Mouse (Mus musculus): ENCODE results near the gene Armt1. TPM values are rescaled to one million over a fixed set of nuclear protein-coding genes. Genes with fewer than 3 reads are reported as not detected.

Armt1 gene
- polyA plus RNA-seq, 1 experiment = 80.4 TPM

GRCm38 (mm10) chr10:4480929-4481328 lies 48.7 kb downstream of the Armt1 start:
- H3K27me3 ChIP-seq (ENCODE audit: control insufficient read depth, insufficient read depth, low read length, poor library complexity, severe bottlenecking) = no peaks in the 10 kb centered on the region
- H3K4me1 ChIP-seq (ENCODE audit: control insufficient read depth, insufficient read depth, low read length) = peaks cover 1% of the 10 kb centered on the region
- no peaks in the 10 kb centered on the region for H3K9me3 ChIP-seq (replicated peaks; ENCODE audit: control insufficient read depth, insufficient read depth, low read length, poor library complexity, severe bottlenecking)
- H3K9ac ChIP-seq (ENCODE audit: low read depth, poor library complexity, severe bottlenecking) = no peak overlapping the region
- no peaks in the 10 kb centered on the region for H3K36me3 ChIP-seq (ENCODE audit: control insufficient read depth, insufficient read depth, low read length, poor library complexity, severe bottlenecking)
- TF ChIP-seq EP300 (IDR thresholded peaks at IDR 0.05; ENCODE audit: insufficient read depth, low read depth, low read length) (no peak), CTCF (IDR thresholded peaks at IDR 0.05; ENCODE audit: low read depth, low read length) (no peak), POLR2A (IDR thresholded peaks at IDR 0.05; ENCODE audit: insufficient read depth, low read length) (no peak)
- H3K4me3 ChIP-seq (ENCODE audit: low read depth, low read length) = no peak overlapping the region
- no peak overlapping the region for H3K27ac ChIP-seq (ENCODE audit: insufficient read depth, low read length)

DNA sequence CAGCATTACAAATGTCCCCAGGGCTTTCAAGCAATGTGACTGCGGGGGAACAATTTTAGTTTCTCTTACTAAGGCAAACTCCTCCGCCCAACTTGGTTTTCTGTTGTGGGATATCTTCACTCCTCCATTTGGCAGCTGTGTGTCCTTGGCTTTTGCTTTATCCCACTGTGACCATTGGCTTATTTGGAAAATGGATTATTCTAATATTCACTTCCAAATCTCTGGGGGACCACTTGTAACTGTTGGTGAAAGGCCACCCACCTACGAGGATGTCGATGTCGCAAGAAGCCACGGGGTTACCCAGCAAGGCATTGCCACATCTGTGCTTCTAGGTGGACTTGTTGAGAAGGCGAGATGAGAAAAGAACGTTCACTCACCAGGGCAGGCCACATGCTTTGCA lies 49.4 kb downstream of the Armt1 start:
- H3K27ac ChIP-seq (ENCODE audit: insufficient read depth, low read length) = peak overlapping the region; percentile 89
- TF ChIP-seq EP300 (IDR thresholded peaks at IDR 0.05; ENCODE audit: insufficient read depth, low read depth, low read length) (no peak), CTCF (IDR thresholded peaks at IDR 0.05; ENCODE audit: low read depth, low read length) (no peak), POLR2A (IDR thresholded peaks at IDR 0.05; ENCODE audit: insufficient read depth, low read length) (no peak)
- H3K9me3 ChIP-seq (replicated peaks; ENCODE audit: control insufficient read depth, insufficient read depth, low read length, poor library complexity, severe bottlenecking) = no peaks in the 10 kb centered on the region
- H3K27me3 ChIP-seq (ENCODE audit: control insufficient read depth, insufficient read depth, low read length, poor library complexity, severe bottlenecking) = no peaks in the 10 kb centered on the region
- 0 out of 2 replicates have a peak overlapping the region, but pooled peaks have one; percentile 0 for H3K9ac ChIP-seq (ENCODE audit: low read depth, poor library complexity, severe bottlenecking)
- H3K4me1 ChIP-seq (ENCODE audit: control insufficient read depth, insufficient read depth, low read length) = peaks cover 3% of the 10 kb centered on the region
- H3K4me3 ChIP-seq (ENCODE audit: low read depth, low read length) = peak overlapping the region; percentile 52
- no peaks in the 10 kb centered on the region for H3K36me3 ChIP-seq (ENCODE audit: control insufficient read depth, insufficient read depth, low read length, poor library complexity, severe bottlenecking)

DNA sequence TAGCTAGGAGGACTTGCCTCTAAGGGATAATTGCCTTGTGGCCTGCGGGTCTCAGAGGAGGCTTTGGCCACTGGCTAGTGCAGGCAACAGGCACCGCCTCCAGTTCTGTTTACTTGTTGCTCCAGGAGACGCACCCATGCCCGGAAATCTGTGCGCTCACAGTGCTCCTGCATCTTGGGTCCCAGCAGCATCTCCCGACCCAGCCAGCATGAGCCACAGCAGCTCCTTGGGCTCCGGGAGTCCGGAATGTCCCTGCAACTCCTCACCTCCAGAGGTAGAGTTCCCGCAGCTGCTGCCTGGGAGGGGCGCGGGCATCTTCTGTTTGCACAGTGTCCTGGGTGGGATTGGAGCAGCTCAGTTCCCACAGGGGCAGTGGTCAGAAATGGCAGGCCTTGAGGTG lies 50.1 kb downstream of the Armt1 start, which contains the start of gene Ccdc170:
Gene Ccdc170 (plus strand): TSS at position 148 of the 400 bp plus-strand sequence.
- Histone ChIP-seq H3K27ac (ENCODE audit: insufficient read depth, low read length) (peak within 1 kb of the TSS; percentile 89), H3K4me3 (ENCODE audit: low read depth, low read length) (peak within 1 kb of the TSS; percentile 52)
- TF ChIP-seq CTCF (IDR thresholded peaks at IDR 0.05; ENCODE audit: low read depth, low read length) (no peak), EP300 (IDR thresholded peaks at IDR 0.05; ENCODE audit: insufficient read depth, low read depth, low read length) (peak; percentile 72; the same call in 1 of the 2 replicates), POLR2A (IDR thresholded peaks at IDR 0.05; ENCODE audit: insufficient read depth, low read length) (no peak)

DNA sequence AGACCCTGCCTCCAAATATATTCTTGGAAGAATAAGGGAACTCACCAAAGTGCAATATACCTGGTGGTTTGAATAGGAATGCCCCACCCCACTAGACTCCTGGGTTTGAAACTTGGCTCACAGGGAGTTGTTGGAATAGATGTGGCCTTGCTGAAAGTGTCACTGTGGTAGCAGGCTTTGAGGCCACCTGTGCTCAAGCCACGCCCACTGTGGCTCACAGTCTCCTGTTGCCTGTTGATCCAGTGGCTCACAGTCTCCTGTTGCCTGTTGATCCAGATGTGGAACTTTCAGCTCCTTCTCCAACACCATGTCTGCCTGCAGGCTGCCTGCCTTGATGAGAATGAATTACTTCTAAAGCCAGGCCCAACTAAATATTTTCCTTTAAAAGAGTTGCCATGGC lies 51.6 kb downstream of the Armt1 start:
- H3K27me3 ChIP-seq (ENCODE audit: control insufficient read depth, insufficient read depth, low read length, poor library complexity, severe bottlenecking) = no peaks in the 10 kb centered on the region
- no peaks in the 10 kb centered on the region for H3K36me3 ChIP-seq (ENCODE audit: control insufficient read depth, insufficient read depth, low read length, poor library complexity, severe bottlenecking)
- H3K9ac ChIP-seq (ENCODE audit: low read depth, poor library complexity, severe bottlenecking) = no peak overlapping the region
- peak overlapping the region; percentile 10 for H3K27ac ChIP-seq (ENCODE audit: insufficient read depth, low read length)
- peak; percentile 69; the same call in 1 of the 2 replicates for TF ChIP-seq EP300 (IDR thresholded peaks at IDR 0.05; ENCODE audit: insufficient read depth, low read depth, low read length)
- TF ChIP-seq CTCF (IDR thresholded peaks at IDR 0.05; ENCODE audit: low read depth, low read length) = no peak
- H3K4me1 ChIP-seq (ENCODE audit: control insufficient read depth, insufficient read depth, low read length) = peaks cover 3% of the 10 kb centered on the region
- no peaks in the 10 kb centered on the region for H3K9me3 ChIP-seq (replicated peaks; ENCODE audit: control insufficient read depth, insufficient read depth, low read length, poor library complexity, severe bottlenecking)
- H3K4me3 ChIP-seq (ENCODE audit: low read depth, low read length) = no peak overlapping the region

More for the DNA sequence above, 50.1 kb downstream of the Armt1 start, which contains the start of gene Ccdc170:
- Histone ChIP-seq H3K9ac (ENCODE audit: low read depth, poor library complexity, severe bottlenecking) (peak within 1 kb of the TSS; percentile 5), H3K4me1 (ENCODE audit: control insufficient read depth, insufficient read depth, low read length) (peaks cover 3% of the 10 kb centered on the region), H3K36me3 (ENCODE audit: control insufficient read depth, insufficient read depth, low read length, poor library complexity, severe bottlenecking) (no peaks in the 10 kb centered on the region), H3K9me3 (replicated peaks; ENCODE audit: control insufficient read depth, insufficient read depth, low read length, poor library complexity, severe bottlenecking) (no peaks in the 10 kb centered on the region), H3K27me3 (ENCODE audit: control insufficient read depth, insufficient read depth, low read length, poor library complexity, severe bottlenecking) (no peaks in the 10 kb centered on the region)

- no peak overlapping the region for H3K4me3 ChIP-seq (ENCODE audit: low read depth, low read length)
- H3K9ac ChIP-seq (ENCODE audit: low read depth, poor library complexity, severe bottlenecking) = peak overlapping the region; percentile 42; the same call in 1 of the 2 replicates
- H3K9me3 ChIP-seq (replicated peaks; ENCODE audit: control insufficient read depth, insufficient read depth, low read length, poor library complexity, severe bottlenecking) = no peaks in the 10 kb centered on the region
- H3K27me3 ChIP-seq (ENCODE audit: control insufficient read depth, insufficient read depth, low read length, poor library complexity, severe bottlenecking) = no peaks in the 10 kb centered on the region
- peak overlapping the region; percentile 79 for H3K27ac ChIP-seq (ENCODE audit: insufficient read depth, low read length)
- TF ChIP-seq CTCF (IDR thresholded peaks at IDR 0.05; ENCODE audit: low read depth, low read length) (no peak), EP300 (IDR thresholded peaks at IDR 0.05; ENCODE audit: insufficient read depth, low read depth, low read length) (no peak), POLR2A (IDR thresholded peaks at IDR 0.05; ENCODE audit: insufficient read depth, low read length) (no peak)
- H3K4me1 ChIP-seq (ENCODE audit: control insufficient read depth, insufficient read depth, low read length) = peaks cover 3% of the 10 kb centered on the region
- H3K36me3 ChIP-seq (ENCODE audit: control insufficient read depth, insufficient read depth, low read length, poor library complexity, severe bottlenecking) = no peaks in the 10 kb centered on the region
These were observed 52.7 kb downstream of the Armt1 start for GRCm38 (mm10) chr10:4484986-4485385.

GRCm38 (mm10) chr10:4489865-4490264 lies 57.6 kb downstream of the Armt1 start:
- Histone ChIP-seq H3K27ac (ENCODE audit: insufficient read depth, low read length) (peak overlapping the region; percentile 87), H3K27me3 (ENCODE audit: control insufficient read depth, insufficient read depth, low read length, poor library complexity, severe bottlenecking) (no peaks in the 10 kb centered on the region)
- TF ChIP-seq POLR2A (IDR thresholded peaks at IDR 0.05; ENCODE audit: insufficient read depth, low read length) (no peak), CTCF (IDR thresholded peaks at IDR 0.05; ENCODE audit: low read depth, low read length) (no peak), EP300 (IDR thresholded peaks at IDR 0.05; ENCODE audit: insufficient read depth, low read depth, low read length) (no peak)

More at GRCm38 (mm10) chr10:4489865-4490264, 57.6 kb downstream of the Armt1 start:
- no peaks in the 10 kb centered on the region for H3K9me3 ChIP-seq (replicated peaks; ENCODE audit: control insufficient read depth, insufficient read depth, low read length, poor library complexity, severe bottlenecking)
- H3K9ac ChIP-seq (ENCODE audit: low read depth, poor library complexity, severe bottlenecking) = 0 out of 2 replicates have a peak overlapping the region, but pooled peaks have one; percentile 19
- no peak overlapping the region for H3K4me3 ChIP-seq (ENCODE audit: low read depth, low read length)
- H3K4me1 ChIP-seq (ENCODE audit: control insufficient read depth, insufficient read depth, low read length) = peaks cover 12% of the 10 kb centered on the region
- no peaks in the 10 kb centered on the region for H3K36me3 ChIP-seq (ENCODE audit: control insufficient read depth, insufficient read depth, low read length, poor library complexity, severe bottlenecking)
